Mouse (Mus musculus): ENCODE measurements at regions not wholly inside any gene's neighbourhood (a gene's known extent, or its start where the extent isn't known, plus 50 kb on each side); places are given as distances from the start of the nearest gene placed in this dataset. TPM values are rescaled to one million over a fixed set of nuclear protein-coding genes. Genes with fewer than 3 reads are reported as not detected.

GRCm38 (mm10) chr1:77316198-77316597, 198.7 kb downstream of the Epha4 start:
- ATAC-seq (ENCODE audit: low FRiP score) (no peak), DNase-seq (ENCODE audit: low spot score) (no peak)
- no peak overlapping the region for H3K9ac ChIP-seq
- H3K9me3 ChIP-seq (ENCODE audit: control insufficient read depth, low read length) = no peaks in the 10 kb centered on the region
- no peaks in the 10 kb centered on the region for H3K27me3 ChIP-seq (ENCODE audit: control insufficient read depth, insufficient read depth, low read length)
- H3K4me2 ChIP-seq (replicated peaks) = no peak overlapping the region
- H3K4me3 ChIP-seq (replicated peaks; ENCODE audit: low read length) = no peak overlapping the region
- no peaks in the 10 kb centered on the region for H3K36me3 ChIP-seq (replicated peaks; ENCODE audit: control insufficient read depth, insufficient read depth)
- no peaks in the 10 kb centered on the region for H3K4me1 ChIP-seq (replicated peaks; ENCODE audit: control insufficient read depth, insufficient read depth, low read length)
- H3K27ac ChIP-seq = no peak overlapping the region
- WGBS = 61% methylated on average over 9 of the region's 9 CpGs

Small RNAs in the stretch of these regions (microRNA-seq; reads per million reads assigned to microRNA genes)
- not detected for gene Mir6343
